Mouse (Mus musculus): ENCODE data around the gene Mcm5. TPM values are rescaled to one million over a fixed set of nuclear protein-coding genes. Genes with fewer than 3 reads are reported as not detected.

Mcm5 gene
- total and polyA plus RNA-seq, 3 experiments, result 397 to 459 TPM; not detected in 1

DNA sequence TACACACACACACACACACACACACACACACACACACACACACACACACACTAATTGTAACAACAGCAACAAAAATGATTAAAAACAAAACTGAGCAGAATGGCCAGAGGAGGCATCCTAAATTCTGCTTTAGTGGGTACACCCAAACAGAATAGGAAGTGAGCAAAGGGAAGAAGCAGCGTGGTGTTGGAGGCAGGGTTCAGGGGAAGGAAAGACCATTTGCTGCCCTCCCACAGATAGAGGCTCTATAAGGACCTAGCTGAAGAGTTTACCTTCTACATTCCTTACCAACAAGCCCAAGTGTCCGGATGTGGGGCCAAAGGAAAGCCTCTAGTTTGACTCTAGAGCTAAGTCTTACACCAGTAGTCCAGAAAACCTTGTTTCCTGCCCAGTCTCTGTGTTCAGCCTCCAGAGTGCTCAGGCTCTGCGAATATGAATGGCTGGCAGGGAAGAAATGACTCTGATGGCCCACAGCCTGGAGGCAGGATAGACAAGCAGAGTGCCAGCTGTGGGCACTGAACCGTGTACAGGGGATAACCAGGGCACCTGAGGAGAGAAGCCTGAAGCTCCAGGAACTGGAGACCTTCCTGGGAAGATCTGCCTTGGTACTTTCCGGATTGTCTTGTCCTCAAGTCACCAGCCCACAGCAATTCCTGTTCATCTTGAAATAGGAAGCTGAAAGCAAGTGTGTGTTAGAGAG is 41.7 kb downstream of the Mcm5 start:
- H3K9me3 ChIP-seq (replicated peaks; ENCODE audit: insufficient read depth, low read length), result no peaks in the 10 kb centered on the region
- H3K27me3 ChIP-seq (ENCODE audit: control insufficient read depth in 1 of 2, insufficient read depth in 2 of 2, low read length in 2 of 2), result no peaks in the 10 kb centered on the region
- DNase-seq (ENCODE audit: low read depth, low spot score), result no peak
- H3K27ac ChIP-seq (ENCODE audit: control insufficient read depth, low read depth, low read length), result no peak overlapping the region
- no peak for TF ChIP-seq GATA1 (IDR thresholded peaks at IDR 0.05; ENCODE audit: low read depth, low read length)
- no peak for TF ChIP-seq TBP (IDR thresholded peaks at IDR 0.05; ENCODE audit: low read depth, low read length)
- no peak for TF ChIP-seq MYB (IDR thresholded peaks at IDR 0.05; ENCODE audit: low read depth, low read length)
- TF ChIP-seq MAX (IDR thresholded peaks at IDR 0.05; ENCODE audit: low read length), result no peak
- no peak for TF ChIP-seq ZC3H11A (IDR thresholded peaks at IDR 0.05; ENCODE audit: low read depth, low read length)
- TF ChIP-seq HCFC1 (IDR thresholded peaks at IDR 0.05; ENCODE audit: low read depth, low read length), result no peak
- no peak for TF ChIP-seq RAD21 (IDR thresholded peaks at IDR 0.05; ENCODE audit: low read depth, low read length)
- H3K79me2 ChIP-seq (ENCODE audit: control insufficient read depth, insufficient read depth, low read length, poor library complexity), result no peaks in the 10 kb centered on the region
- H3K9ac ChIP-seq (ENCODE audit: control insufficient read depth, low read depth, low read length, poor library complexity, severe bottlenecking), result no peak overlapping the region
- no peak overlapping the region for H3K4me3 ChIP-seq (ENCODE audit: control insufficient read depth in 1 of 2, insufficient read depth in 1 of 2, low read depth in 2 of 2, low read length in 2 of 2)
- no peaks in the 10 kb centered on the region for H3K36me3 ChIP-seq (ENCODE audit: control insufficient read depth in 1 of 2, insufficient read depth in 2 of 2, low read length in 2 of 2)
- H3K4me1 ChIP-seq (ENCODE audit: control insufficient read depth in 1 of 2, insufficient read depth in 2 of 2, low read length in 2 of 2), result no peaks in the 10 kb centered on the region

DNA sequence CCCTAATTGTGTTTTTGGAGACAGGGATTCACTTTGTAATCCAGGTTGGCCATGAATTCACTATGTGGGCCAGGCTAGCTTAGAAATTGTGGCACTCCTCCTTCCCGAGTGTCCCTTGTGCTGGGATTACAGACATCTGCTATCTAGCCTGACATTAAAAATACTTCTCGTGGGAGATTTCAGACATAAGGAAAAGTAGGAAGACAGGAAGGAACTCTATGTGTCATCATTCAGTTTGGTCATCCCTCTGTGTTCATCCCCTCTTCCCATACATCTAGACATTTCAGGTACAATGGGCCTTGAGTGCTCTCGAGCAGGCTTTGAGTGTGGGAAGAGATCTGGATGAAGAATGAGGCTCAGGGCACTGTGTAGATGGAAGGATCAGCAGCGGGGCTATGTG is 42.4 kb downstream of the Mcm5 start:
- H3K9me3 ChIP-seq (replicated peaks; ENCODE audit: insufficient read depth, low read length), result no peaks in the 10 kb centered on the region
- no peak overlapping the region for H3K4me3 ChIP-seq (ENCODE audit: control insufficient read depth in 1 of 2, insufficient read depth in 1 of 2, low read depth in 2 of 2, low read length in 2 of 2)
- no peak overlapping the region for H3K9ac ChIP-seq (ENCODE audit: control insufficient read depth, low read depth, low read length, poor library complexity, severe bottlenecking)
- DNase-seq (ENCODE audit: low read depth, low spot score), result no peak
- no peaks in the 10 kb centered on the region for H3K79me2 ChIP-seq (ENCODE audit: control insufficient read depth, insufficient read depth, low read length, poor library complexity)
- H3K4me1 ChIP-seq (ENCODE audit: control insufficient read depth in 1 of 2, insufficient read depth in 2 of 2, low read length in 2 of 2), result no peaks in the 10 kb centered on the region
- no peaks in the 10 kb centered on the region for H3K36me3 ChIP-seq (ENCODE audit: control insufficient read depth in 1 of 2, insufficient read depth in 2 of 2, low read length in 2 of 2)
- no peak for TF ChIP-seq POLR2AphosphoS2 (IDR thresholded peaks at IDR 0.05; ENCODE audit: low read length)
- TF ChIP-seq USF2 (IDR thresholded peaks at IDR 0.05; ENCODE audit: borderline replicate concordance in 1 of 2, insufficient read depth in 1 of 2, low read depth in 1 of 2, low read length in 2 of 2), result no peak
- no peak for TF ChIP-seq ZMIZ1 (IDR thresholded peaks at IDR 0.05; ENCODE audit: low read depth, low read length)
- no peak for TF ChIP-seq CHD1 (IDR thresholded peaks at IDR 0.05; ENCODE audit: low read depth, low read length)
- no peak for TF ChIP-seq MAZ (IDR thresholded peaks at IDR 0.05; ENCODE audit: low read depth, low read length)
- no peak for TF ChIP-seq NELFE (IDR thresholded peaks at IDR 0.05; ENCODE audit: low read depth, low read length)
- TF ChIP-seq NRF1 (IDR thresholded peaks at IDR 0.05; ENCODE audit: insufficient read depth, low read depth, low read length, poor library complexity, severe bottlenecking), result no peak
- no peak for TF ChIP-seq GABPA (IDR thresholded peaks at IDR 0.05; ENCODE audit: low read depth, low read length)
- TF ChIP-seq POLR2AphosphoS5 (IDR thresholded peaks at IDR 0.05; ENCODE audit: borderline replicate concordance, low read depth, low read length), result no peak
- H3K27me3 ChIP-seq (ENCODE audit: control insufficient read depth in 1 of 2, insufficient read depth in 2 of 2, low read length in 2 of 2), result no peaks in the 10 kb centered on the region
- H3K27ac ChIP-seq (ENCODE audit: control insufficient read depth, low read depth, low read length), result no peak overlapping the region

Data from MEL (cell line).